Mouse (Mus musculus) activated CD4-positive, CD25-positive, alpha-beta regulatory T cell, adult 4 months (primary cell): Measurements from ENCODE around the gene Alpk1. TPM values are rescaled to one million over a fixed set of nuclear protein-coding genes. Genes with fewer than 3 reads are reported as not detected.

Experiments used
- ATAC-seq: one replicate; pipeline ENCODE4 v1.8.0; 2017
- polyA plus RNA-seq, 2 experiments: library from polyadenylated mRNA; unstranded; fragments of 100-300 nt; shearing (Covaris generic); gene quantifications; one replicate each; pipeline ENCODE4 v1.2.1; 2017

The Alpk1 gene
- polyA plus RNA-seq, 2 experiments from 2014 or later, result 0.19 to 0.51 TPM

GRCm38 (mm10) chr3:127694802-127695771 is 85.2 kb downstream of the Alpk1 start:
- ATAC-seq, result no peak

- no peak for ATAC-seq
These were observed 89.1 kb downstream of the Alpk1 start for GRCm38 (mm10) chr3:127691230-127691629.

- ATAC-seq, result no peak
These were observed 100.6 kb downstream of the Alpk1 start for GRCm38 (mm10) chr3:127679703-127680102.

GRCm38 (mm10) chr3:127661646-127662531 is 118.4 kb downstream of the Alpk1 start:
- no peak for ATAC-seq

GRCm38 (mm10) chr3:127660712-127661111 is 119.6 kb downstream of the Alpk1 start:
- ATAC-seq, result no peak

- ATAC-seq, result no peak
These were observed 128.3 kb downstream of the Alpk1 start for GRCm38 (mm10) chr3:127651742-127652653.

- ATAC-seq, result no peak
These were observed 134.0 kb downstream of the Alpk1 start for GRCm38 (mm10) chr3:127646156-127646825.

- no peak for ATAC-seq
These were observed 138.1 kb downstream of the Alpk1 start for GRCm38 (mm10) chr3:127642211-127642610.

GRCm38 (mm10) chr3:127640762-127641700 is 139.3 kb downstream of the Alpk1 start:
- ATAC-seq, result no peak

GRCm38 (mm10) chr3:127639875-127640761 is 140.2 kb downstream of the Alpk1 start:
- peak; percentile 56 for ATAC-seq

GRCm38 (mm10) chr3:127634984-127635349 is 145.4 kb downstream of the Alpk1 start:
- ATAC-seq, result no peak

- ATAC-seq, result peak; percentile 78
These were observed 146.0 kb downstream of the Alpk1 start for GRCm38 (mm10) chr3:127634101-127634983.

- ATAC-seq, result peak; percentile 26
These were observed 147.0 kb downstream of the Alpk1 start, which contains the start of gene Neurog2 for GRCm38 (mm10) chr3:127633080-127634032. Neurog2 (plus strand) TSS chr3:127633135.

- ATAC-seq, result no peak
These were observed 147.8 kb downstream of the Alpk1 start for GRCm38 (mm10) chr3:127632531-127632930.

GRCm38 (mm10) chr3:127631582-127631981 is 148.7 kb downstream of the Alpk1 start:
- ATAC-seq, result no peak

GRCm38 (mm10) chr3:127630735-127631372 is 149.5 kb downstream of the Alpk1 start:
- ATAC-seq, result no peak
